Mouse (Mus musculus) gastrocnemius, adult 2 months (tissue): ENCODE data around the gene Asprv1. TPM values are rescaled to one million over a fixed set of nuclear protein-coding genes. Genes with fewer than 3 reads are reported as not detected.

Experiments
- DNase-seq: peaks from one replicate; pipeline ENCODE4 v3.0.0; 2022
- H3K27ac ChIP-seq: fragments of 200-600 bp; 2 replicates; pipeline ENCODE4 v1.8.1; 2022; ENCODE audit warnings: mild to moderate bottlenecking
- H3K4me3 ChIP-seq: fragments of 200-600 bp; 2 replicates; pipeline ENCODE4 v1.8.1; 2022; ENCODE audit warnings: mild to moderate bottlenecking, moderate library complexity
- CTCF ChIP-seq: fragments of 200-600 bp; IDR thresholded peaks from 2 replicates; pipeline ENCODE4 v1.8.1; 2022; ENCODE audit warnings: antibody characterized with exemption, mild to moderate bottlenecking, moderate library complexity
- intact Hi-C: fragments of 180-260 bp; cut with DNase I; formaldehyde crosslinking; loops from one replicate; pipeline ENCODE4 v1.15.1; 2025
- total RNA-seq, 2 experiments: library from RNA; stranded (reverse); gene quantifications; 2 replicates each; pipeline ENCODE4 v1.2.3; 2021

Gene Asprv1
- total RNA-seq, 2 experiments from 2014 or later: not detected

DNA sequence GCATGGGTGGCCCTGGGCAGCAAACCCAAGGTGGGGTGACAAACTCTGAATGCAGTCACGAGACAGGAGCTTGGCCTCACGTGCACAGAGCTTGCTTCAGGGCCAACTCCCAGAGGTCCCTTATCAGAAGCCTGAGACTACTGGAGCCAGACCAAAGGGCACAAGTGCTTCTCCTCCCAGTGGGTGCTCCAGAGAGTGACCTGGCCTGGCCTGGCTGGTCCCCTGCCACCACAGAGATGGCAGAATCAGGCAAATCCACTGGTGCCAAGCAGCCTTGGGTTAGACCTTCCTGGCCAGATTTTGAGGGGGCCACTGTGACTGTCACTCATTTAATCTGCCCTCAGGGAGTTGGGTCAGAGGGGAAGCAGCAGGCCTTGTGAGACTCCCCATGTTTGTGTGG is 8.5 kb downstream of the Asprv1 start:
- no peak for TF ChIP-seq CTCF

DNA sequence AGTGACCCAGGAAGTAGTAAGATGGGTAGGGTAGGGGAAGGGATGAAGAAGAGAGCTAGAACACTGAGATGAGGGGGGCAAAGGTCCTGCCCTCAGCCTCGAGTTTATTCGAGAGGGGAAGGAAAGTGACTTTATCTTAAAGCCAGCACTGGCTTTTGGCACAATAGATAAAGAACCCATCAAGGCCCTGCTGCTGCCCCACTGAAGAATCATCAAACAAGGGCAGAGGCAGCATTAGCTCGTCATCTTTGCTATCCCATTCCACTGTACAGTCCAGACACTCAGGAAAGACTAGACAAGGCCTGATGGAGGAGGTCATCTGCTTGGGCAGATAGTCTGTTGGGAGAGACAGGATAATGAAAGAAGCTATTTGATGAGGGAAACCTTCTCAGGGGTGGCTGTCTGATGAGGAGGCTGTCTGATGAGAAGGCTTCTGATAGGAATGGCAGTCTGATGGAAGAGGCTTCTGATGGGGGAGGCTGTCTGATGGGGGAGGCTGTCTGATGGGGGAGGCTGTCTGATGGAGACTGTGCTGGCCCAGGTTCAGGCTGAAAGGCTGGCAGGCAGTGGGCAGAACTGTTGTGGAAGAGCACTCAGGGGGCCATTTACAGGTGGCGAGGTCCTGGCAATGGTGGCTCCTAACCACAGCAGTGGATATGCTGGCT is 9.3 kb downstream of the Asprv1 start:
- no peak for DNase-seq
- intact Hi-C loops: no loop called here
- H3K4me3 ChIP-seq: no peak overlapping the region
- TF ChIP-seq CTCF: no peak
- H3K27ac ChIP-seq: no peak overlapping the region

More for the DNA sequence above, 8.5 kb downstream of the Asprv1 start:
- DNase-seq: no peak
- no peak overlapping the region for H3K27ac ChIP-seq
- intact Hi-C loops: no loop called here
- H3K4me3 ChIP-seq: no peak overlapping the region

DNA sequence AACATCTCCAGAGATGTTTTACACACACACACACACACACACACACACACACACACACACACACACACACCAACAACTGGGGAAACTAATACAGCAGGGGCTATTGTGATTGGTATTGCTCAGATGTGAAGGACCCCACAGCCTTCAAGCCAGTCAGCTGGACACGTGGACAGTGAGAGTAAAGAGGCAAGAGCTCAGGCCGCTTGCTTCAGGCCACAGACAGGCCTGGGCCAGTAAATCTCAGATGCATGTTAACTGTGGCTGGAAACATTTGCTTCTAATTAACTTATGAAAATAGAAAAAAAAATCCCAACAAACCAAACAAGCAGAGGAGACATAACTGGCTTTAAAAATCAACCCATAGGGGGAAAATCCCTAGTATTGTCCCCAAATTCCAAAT is 9.9 kb downstream of the Asprv1 start:
- DNase-seq: no peak
- Histone ChIP-seq H3K4me3 (no peak overlapping the region), H3K27ac (no peak overlapping the region)
- intact Hi-C loops: no loop called here
- no peak for TF ChIP-seq CTCF

DNA sequence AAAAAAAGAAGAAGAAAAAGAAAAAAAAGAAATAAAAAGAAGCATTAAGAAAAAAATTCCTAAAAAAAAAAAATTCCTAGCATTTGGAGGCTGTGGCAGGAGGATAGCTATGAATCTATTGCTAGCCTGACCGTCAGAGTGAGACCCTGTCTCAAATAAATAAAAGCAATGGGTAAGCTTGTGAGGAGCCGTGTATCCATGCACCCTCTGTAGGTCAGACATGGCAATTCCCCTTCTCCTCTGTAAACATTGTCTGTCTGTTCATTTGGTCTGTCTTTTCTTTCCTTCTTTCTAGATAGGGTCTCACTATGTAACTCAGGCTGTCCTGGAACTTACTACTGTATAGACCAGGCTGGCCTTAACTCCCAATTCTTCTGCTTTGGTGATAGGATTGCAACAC is 10.5 kb downstream of the Asprv1 start:
- no peak for DNase-seq
- Histone ChIP-seq H3K4me3 (no peak overlapping the region), H3K27ac (no peak overlapping the region)
- intact Hi-C loops: no loop called here
- TF ChIP-seq CTCF: peak; percentile 60

DNA sequence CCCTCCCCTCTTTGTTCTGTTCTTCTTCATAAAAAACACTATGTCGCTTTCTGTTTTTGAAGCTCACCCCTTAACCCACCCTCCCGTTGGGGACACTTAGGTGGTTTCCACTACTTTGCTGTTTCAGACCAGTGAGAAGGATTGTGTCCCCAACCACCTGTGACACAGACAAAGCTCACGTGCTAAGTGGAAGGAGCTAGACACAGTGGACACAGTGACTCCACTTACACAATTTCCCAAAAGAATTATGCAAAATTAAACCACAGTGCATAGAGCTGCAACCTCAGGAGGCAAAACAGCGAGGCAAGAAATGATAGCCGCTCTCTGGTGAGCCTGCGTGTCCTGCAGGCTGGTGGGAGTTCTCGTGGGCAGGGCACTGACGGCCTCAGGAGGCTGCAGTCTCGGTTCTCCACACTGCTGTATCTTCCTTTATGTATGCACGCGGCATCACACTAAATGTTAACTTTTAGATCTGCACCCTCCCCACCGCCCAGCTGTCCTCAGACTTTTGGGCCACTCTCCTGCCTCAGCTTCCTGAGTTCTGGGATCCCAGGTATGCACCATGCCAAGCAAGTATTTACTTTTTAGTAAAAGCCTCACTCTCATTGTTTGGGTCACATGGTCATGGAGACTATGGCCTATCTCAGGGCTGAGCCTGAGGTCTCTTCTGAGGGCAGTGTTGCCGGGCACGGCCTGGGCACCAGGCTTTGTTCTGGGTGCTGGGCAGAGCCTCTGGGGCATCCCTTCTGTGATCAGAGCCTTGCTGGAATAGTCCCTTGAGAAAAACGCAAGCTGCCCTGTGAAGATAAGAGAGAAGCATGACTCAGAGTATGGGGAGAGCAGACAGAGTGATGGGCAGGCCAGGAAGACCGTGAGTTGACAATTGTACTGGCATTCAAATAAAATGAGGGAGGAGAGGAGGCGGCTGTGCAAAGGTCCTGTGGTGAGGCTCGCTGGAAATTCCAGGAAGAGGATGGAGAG is 11.5 kb downstream of the Asprv1 start:
- H3K4me3 ChIP-seq: no peak overlapping the region
- no peak for TF ChIP-seq CTCF
- intact Hi-C loops: no loop called here
- no peak overlapping the region for H3K27ac ChIP-seq
- DNase-seq: no peak

DNA sequence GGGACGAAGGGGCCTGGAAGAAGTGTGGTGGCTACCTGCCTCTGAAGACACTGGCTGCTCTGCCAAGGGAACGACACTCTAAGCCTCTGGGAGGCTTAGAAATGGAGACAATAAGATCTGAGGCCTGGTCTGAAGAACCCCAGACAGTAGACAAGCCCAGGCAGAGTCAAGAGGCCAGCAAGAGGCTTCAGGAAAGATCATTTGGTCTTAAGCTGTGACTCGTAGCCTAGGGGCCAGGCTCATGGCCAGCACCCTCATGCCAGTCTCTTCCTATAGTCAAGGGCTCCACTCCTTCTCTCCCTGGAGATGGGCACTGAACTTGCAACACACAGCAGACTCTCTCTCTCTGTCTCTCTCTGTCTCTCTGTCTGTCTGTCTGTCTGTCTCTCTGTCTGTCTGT is 12.2 kb downstream of the Asprv1 start:
- no peak for TF ChIP-seq CTCF
- DNase-seq: no peak
- Histone ChIP-seq H3K4me3 (no peak overlapping the region), H3K27ac (no peak overlapping the region)
- intact Hi-C loops: no loop called here

DNA sequence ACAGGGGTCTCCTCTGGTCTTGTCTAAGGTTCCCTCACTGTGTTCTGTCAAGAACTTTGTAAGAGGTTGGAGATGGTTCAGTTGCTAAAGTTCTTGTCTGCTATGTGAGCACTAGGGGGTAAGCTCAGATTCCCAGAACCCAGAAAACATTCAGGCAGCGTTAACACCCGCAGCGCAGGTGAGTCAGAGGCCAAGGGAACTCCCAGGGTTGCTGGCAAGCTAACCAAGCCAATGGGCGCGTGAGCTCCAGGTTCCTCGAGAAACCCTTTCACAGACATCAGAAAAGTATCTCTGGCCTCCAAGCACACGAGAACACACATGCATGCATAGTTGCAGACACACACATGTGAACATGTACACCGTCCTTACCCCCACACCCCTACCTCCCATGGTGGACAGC is 12.8 kb downstream of the Asprv1 start:
- intact Hi-C loops: no loop called here
- Histone ChIP-seq H3K4me3 (no peak overlapping the region), H3K27ac (no peak overlapping the region)
- no peak for DNase-seq
- TF ChIP-seq CTCF: no peak

DNA sequence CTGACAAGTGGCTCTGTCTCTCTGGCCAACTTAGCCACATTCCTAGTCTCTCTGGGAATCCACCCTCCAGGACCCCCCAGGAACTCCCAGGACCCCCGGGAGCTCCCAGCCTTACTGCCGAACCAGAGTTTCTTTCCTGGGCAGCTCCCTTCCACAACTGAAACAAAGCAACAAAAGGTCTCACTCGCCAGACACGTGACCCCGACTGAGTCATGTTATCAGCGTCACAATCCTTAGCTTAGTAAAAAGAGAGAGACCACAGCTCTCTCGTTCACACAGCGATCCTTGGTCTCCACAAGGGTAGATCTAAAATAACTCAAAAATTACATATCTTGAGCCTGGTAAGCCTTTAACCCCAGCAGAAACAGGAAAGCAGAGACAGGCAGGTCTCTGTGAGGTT is 13.8 kb downstream of the Asprv1 start:
- no peak for DNase-seq
- H3K27ac ChIP-seq: no peak overlapping the region
- H3K4me3 ChIP-seq: no peak overlapping the region
- intact Hi-C loops: no loop called here
- TF ChIP-seq CTCF: no peak

DNA sequence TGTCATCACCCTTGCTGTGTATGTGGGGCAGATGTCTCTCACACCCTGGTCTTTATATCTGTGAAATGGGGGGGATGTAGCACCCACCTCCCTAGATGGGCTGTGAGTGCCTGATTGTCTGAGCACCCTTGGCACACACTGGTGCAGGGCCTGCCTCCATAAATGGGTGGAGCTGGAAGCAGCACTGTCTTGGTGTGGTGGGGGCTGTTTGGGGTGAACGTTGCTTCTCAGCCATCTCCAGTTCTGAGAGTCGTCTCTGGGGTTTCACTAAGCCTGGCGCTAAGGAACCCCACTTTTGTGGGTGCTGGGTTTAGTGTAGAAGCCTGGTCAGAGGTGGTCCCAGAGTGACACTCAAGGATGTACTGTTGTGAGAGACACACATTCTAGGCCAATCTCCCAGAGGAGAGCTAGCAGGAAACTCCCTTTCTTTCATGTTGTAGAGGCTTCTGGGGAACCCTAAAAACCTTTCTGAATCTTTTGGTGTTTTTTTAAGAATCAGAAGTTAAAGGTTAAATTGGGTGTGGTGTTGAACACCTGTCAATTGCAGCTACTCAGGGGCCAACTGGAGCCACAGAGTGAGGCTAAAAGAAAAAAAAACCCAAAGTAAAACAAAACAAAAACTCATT is 16.9 kb downstream of the Asprv1 start:
- H3K27ac ChIP-seq: no peak overlapping the region
- intact Hi-C loops: no loop called here
- no peak for TF ChIP-seq CTCF
- no peak overlapping the region for H3K4me3 ChIP-seq
- DNase-seq: no peak

DNA sequence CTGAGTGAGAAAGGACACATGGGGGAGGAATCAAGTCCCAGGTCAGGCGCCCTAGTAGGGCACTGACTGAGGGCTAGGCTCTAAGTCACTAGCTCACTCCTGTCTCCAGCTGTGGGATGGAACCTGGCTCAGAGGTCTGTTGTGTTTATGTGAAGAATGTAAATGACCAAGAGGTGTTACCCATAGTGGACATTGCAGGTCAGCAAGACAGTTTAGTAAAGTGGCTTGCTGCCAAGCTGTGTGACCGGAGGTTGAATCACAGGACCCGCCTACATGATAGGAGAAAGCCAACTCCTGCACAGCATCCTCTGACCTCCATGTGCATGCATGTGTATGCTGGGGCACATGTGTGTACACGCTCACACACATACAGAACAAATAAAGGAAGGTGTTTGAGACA is 17.6 kb downstream of the Asprv1 start:
- no peak overlapping the region for H3K27ac ChIP-seq
- intact Hi-C loops: no loop called here

DNA sequence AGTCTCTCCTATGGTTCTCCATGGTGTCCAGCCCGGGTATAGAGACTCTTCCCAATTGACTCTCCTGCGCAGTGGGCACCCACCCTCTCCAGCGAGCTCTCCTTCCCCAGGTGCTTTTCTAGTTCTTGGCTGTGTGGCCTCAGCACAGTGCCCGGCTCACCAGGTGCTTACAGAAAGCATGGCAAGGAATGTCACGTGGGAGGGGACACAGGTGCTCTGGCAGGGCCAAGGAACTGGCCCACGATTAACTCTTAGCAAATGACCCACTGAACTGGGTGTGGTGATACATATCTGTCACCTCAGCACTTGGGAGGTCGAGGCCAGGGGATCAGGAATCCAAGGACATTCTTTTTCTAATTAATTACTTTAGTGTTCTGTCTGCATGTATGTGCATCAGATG is 18.2 kb downstream of the Asprv1 start:
- TF ChIP-seq CTCF: no peak
- Histone ChIP-seq H3K27ac (no peak overlapping the region), H3K4me3 (no peak overlapping the region)
- intact Hi-C loops: no loop called here
- DNase-seq: no peak

More for the DNA sequence above, 17.6 kb downstream of the Asprv1 start:
- DNase-seq: no peak
- no peak overlapping the region for H3K4me3 ChIP-seq
- TF ChIP-seq CTCF: no peak

DNA sequence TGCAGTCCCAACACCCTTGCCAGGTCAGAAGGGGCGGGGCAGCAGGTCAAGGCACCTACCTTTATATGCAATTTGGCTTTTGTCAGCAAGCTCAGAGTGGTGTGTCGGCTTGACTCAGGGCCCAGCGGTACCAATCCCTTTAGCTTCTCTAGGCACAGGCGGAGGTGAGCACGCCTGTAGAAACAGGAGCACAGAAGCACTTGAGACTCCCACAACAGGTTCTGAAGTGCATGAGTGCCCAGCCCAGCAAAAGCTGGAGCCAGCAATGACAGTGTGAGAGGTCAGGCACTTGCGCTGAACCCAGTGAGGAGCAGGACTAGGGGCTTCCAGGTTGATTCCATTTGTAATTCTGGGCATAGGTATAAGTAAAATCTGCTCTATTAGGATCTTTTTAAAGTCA is 25.1 kb downstream of the Asprv1 start:
- Histone ChIP-seq H3K4me3 (no peak overlapping the region), H3K27ac (no peak overlapping the region)
- no peak for TF ChIP-seq CTCF
- no peak for DNase-seq
- intact Hi-C loops: no loop called here

DNA sequence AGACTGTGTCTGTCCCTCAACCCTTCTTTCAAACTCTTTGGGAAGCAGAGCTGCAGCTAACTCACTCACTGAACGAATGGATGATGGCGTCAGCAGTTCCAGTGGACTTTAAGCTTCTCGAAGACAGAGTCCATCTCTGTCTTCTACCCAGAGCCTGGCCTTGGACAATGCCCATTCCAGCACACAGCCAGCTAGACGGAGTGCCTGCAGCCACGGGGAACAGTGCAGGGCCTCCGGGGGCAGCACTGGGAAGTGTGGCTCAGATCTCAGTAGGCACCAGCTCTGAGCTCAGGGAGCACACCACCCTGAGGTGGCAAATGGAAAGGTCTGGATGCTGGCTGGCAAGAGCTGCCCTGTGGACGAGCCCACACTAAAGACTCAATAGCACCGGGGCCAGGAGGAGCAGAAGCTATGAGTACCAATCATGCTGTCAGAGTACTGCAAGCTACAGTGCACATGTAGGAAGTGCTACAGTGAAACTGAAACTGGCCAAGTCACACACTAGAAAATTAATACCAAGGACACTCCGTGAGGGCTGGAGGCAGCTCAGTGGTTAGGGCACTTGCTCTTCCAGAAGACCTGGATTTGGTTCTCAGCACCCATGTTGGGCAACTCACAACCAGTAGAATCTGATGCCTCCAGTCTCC is 26.4 kb downstream of the Asprv1 start:
- TF ChIP-seq CTCF: no peak
- no peak overlapping the region for H3K4me3 ChIP-seq
- DNase-seq: no peak
- intact Hi-C loops: no loop called here
- H3K27ac ChIP-seq: no peak overlapping the region
